In genomic region chr8:47288131-47288865, GRCm38 (mm10) we compare ENCODE assay signal across 7 mouse cellular contexts.
DNase-seq lines count a peak whose midpoint lies in the region; ATAC-seq lines count a peak whose summit lies in the region.

No protein-coding gene starts in this region.

- under 1% methylated on average over 77 of the region's 78 CpGs for WGBS in forebrain, embryonic 16.5 days
- under 1% methylated on average over 78 of the region's 78 CpGs for WGBS in hindbrain, embryonic 12.5 days

- H3K9me3 ChIP-seq in forebrain, embryonic 16.5 days (ENCODE audit: control insufficient read depth, low read length) = no peaks in the 10 kb centered on the region
- H3K9me3 ChIP-seq in hindbrain, embryonic 12.5 days (replicated peaks) = no peaks in the 10 kb centered on the region

- intact Hi-C loops in left cerebral cortex, postnatal 10 days (cut with DNase I) = loop anchor here (5.0 kb wide), 4 partner anchors 46 to 271 kb away; no protein-coding TSS in a partner anchor

- no peaks in the 10 kb centered on the region for H3K36me3 ChIP-seq in forebrain, embryonic 16.5 days (ENCODE audit: control insufficient read depth, insufficient read depth)
- H3K36me3 ChIP-seq in hindbrain, embryonic 12.5 days = no peaks in the 10 kb centered on the region

- ATAC-seq in forebrain, embryonic 16.5 days = peak; percentile 67
- peak; percentile 65 for ATAC-seq in hindbrain, embryonic 12.5 days (ENCODE audit: low FRiP score)

- peak overlapping the region; percentile 75 for H3K4me2 ChIP-seq in forebrain, embryonic 16.5 days (ENCODE audit: low read length)
- peak overlapping the region; percentile 80 for H3K4me2 ChIP-seq in hindbrain, embryonic 12.5 days (replicated peaks)

- peak; percentile 70 for DNase-seq in adrenal gland, adult 2 months
- peak; percentile 59 to 71 for DNase-seq in cerebellum, adult 18-20 months
- DNase-seq in left cerebral cortex, postnatal 10 days (ENCODE audit: extremely low spot score in 1 of 2, low spot score in 2 of 2) = peak; percentile 56 to 81
- peak; percentile 25 for DNase-seq in lung, postnatal 36 days
- DNase-seq in right cerebral cortex, postnatal 36 days (ENCODE audit: low spot score in 2 of 2) = peak; percentile 56 to 60

- peak overlapping the region; percentile 99 for H3K27ac ChIP-seq in forebrain, embryonic 16.5 days (ENCODE audit: low read length)
- H3K27ac ChIP-seq in hindbrain, embryonic 12.5 days = peak overlapping the region; percentile 99

- H3K9ac ChIP-seq in forebrain, embryonic 16.5 days (replicated peaks; ENCODE audit: low read depth, low read length) = peak overlapping the region; percentile 100
- H3K9ac ChIP-seq in hindbrain, embryonic 12.5 days = peak overlapping the region; percentile 100

- peaks cover 38% of the 10 kb centered on the region for H3K4me1 ChIP-seq in forebrain, embryonic 16.5 days (replicated peaks; ENCODE audit: control insufficient read depth, insufficient read depth, low read length)
- H3K4me1 ChIP-seq in hindbrain, embryonic 12.5 days = peaks cover 38% of the 10 kb centered on the region

- H3K27me3 ChIP-seq in forebrain, embryonic 16.5 days (replicated peaks; ENCODE audit: control insufficient read depth, insufficient read depth, low read length) = no peaks in the 10 kb centered on the region
- no peaks in the 10 kb centered on the region for H3K27me3 ChIP-seq in hindbrain, embryonic 12.5 days

- peak overlapping the region; percentile 90 for H3K4me3 ChIP-seq in forebrain, embryonic 16.5 days (replicated peaks; ENCODE audit: low read length)
- peak overlapping the region; percentile 80 for H3K4me3 ChIP-seq in hindbrain, embryonic 12.5 days

Comparison
In these comparisons a context has a peak if more than half of its experiments do, and no peak if none do; other contexts are left out.
1. Peak in every context shown above with its lines: DNase-seq, ATAC-seq, H3K4me3 ChIP-seq and H3K27ac ChIP-seq.